Mouse (Mus musculus) bone marrow macrophage, adult 2 months (primary cell): ENCODE data around the gene Ahcy. TPM values are rescaled to one million over a fixed set of nuclear protein-coding genes. Genes with fewer than 3 reads are reported as not detected.
"Not testable (repeated sequence)": the region's sequence is repeated elsewhere in the genome, so short reads cannot be mapped to it uniquely, and the experiment has no call there.

Experiments used
- H3K27ac ChIP-seq: 2 replicates; pipeline ENCODE4 v1.5.1; 2012; ENCODE audit warnings: low read depth, low read length; ENCODE audit not compliant: insufficient read depth
- H3K4me1 ChIP-seq: 2 replicates; pipeline ENCODE4 v1.6.1; 2012; ENCODE audit warnings: low read length; ENCODE audit not compliant: control insufficient read depth, insufficient read depth
- H3K4me3 ChIP-seq: 2 replicates; pipeline ENCODE4 v1.5.1; 2012; ENCODE audit warnings: mild to moderate bottlenecking, low read length, moderate library complexity; ENCODE audit not compliant: insufficient read depth
- CTCF ChIP-seq: IDR thresholded peaks from 2 replicates; pipeline ENCODE4 v1.5.1; 2012; ENCODE audit warnings: low read depth, mild to moderate bottlenecking, low read length, moderate library complexity
- POLR2A ChIP-seq: IDR thresholded peaks from 2 replicates; pipeline ENCODE4 v1.6.1; 2012; ENCODE audit warnings: mild to moderate bottlenecking, low read depth, low read length, borderline replicate concordance
- polyA plus RNA-seq: library from polyadenylated mRNA; stranded (reverse); fragments of >200 nt; gene quantifications from 2 replicates; pipeline ENCODE4 v1.2.4, GENCODE M21; 2012; ENCODE audit not compliant: missing spikeins, insufficient read depth, insufficient read length

Gene Ahcy
- polyA plus RNA-seq = 3.6 and 7.8 TPM in 2 replicates

GRCm38 (mm10) chr2:155073978-155074765 lies at the start of gene Ahcy:
TSS of gene Ahcy (minus strand) at chr2:155074497.
- Histone ChIP-seq H3K4me3 (peak within 1 kb of the TSS; percentile 94), H3K27ac (peak within 1 kb of the TSS; percentile 37; the same call in 1 of the 2 replicates), H3K4me1 (peaks cover 35% of the 10 kb centered on the region)
- 0 out of 2 replicates have a peak, but pooled peaks have one; percentile 57 for TF ChIP-seq POLR2A
- TF ChIP-seq CTCF = no peak

- H3K4me3 ChIP-seq = no peak overlapping the region
These were observed 41.0 kb upstream of the Ahcy start for GRCm38 (mm10) chr2:155115216-155115830.

GRCm38 (mm10) chr2:155107276-155107675 lies 33.0 kb upstream of the Ahcy start:
- H3K4me3 ChIP-seq, H3K4me1 ChIP-seq, H3K27ac ChIP-seq: not testable (repeated sequence)

More at GRCm38 (mm10) chr2:155115216-155115830, 41.0 kb upstream of the Ahcy start:
- Histone ChIP-seq H3K4me1 (no peaks in the 10 kb centered on the region), H3K27ac (no peak overlapping the region)
- TF ChIP-seq POLR2A = no peak

- TF ChIP-seq POLR2A (no peak), CTCF (no peak)
- H3K4me1 ChIP-seq = peaks cover 18% of the 10 kb centered on the region
These were observed 29.3 kb upstream of the Ahcy start for GRCm38 (mm10) chr2:155103607-155104006.

GRCm38 (mm10) chr2:155101761-155102181 lies 27.5 kb upstream of the Ahcy start:
- H3K27ac ChIP-seq = no peak overlapping the region
- TF ChIP-seq CTCF = no peak
- TF ChIP-seq POLR2A = no peak

More at GRCm38 (mm10) chr2:155103607-155104006, 29.3 kb upstream of the Ahcy start:
- H3K4me3 ChIP-seq = no peak overlapping the region
- H3K27ac ChIP-seq = no peak overlapping the region

GRCm38 (mm10) chr2:155100796-155101259 lies 26.5 kb upstream of the Ahcy start:
- peaks cover 18% of the 10 kb centered on the region for H3K4me1 ChIP-seq
- H3K4me3 ChIP-seq = no peak overlapping the region
- no peak for TF ChIP-seq CTCF
- TF ChIP-seq POLR2A = no peak
- H3K27ac ChIP-seq = peak overlapping the region; percentile 73

More at GRCm38 (mm10) chr2:155101761-155102181, 27.5 kb upstream of the Ahcy start:
- Histone ChIP-seq H3K4me3 (no peak overlapping the region), H3K4me1 (peaks cover 18% of the 10 kb centered on the region)

GRCm38 (mm10) chr2:155099994-155100795 lies 25.9 kb upstream of the Ahcy start:
- no peak overlapping the region for H3K4me3 ChIP-seq
- peaks cover 18% of the 10 kb centered on the region for H3K4me1 ChIP-seq
- 0 out of 2 replicates have a peak overlapping the region, but pooled peaks have one; percentile 6 for H3K27ac ChIP-seq
- no peak for TF ChIP-seq CTCF
- TF ChIP-seq POLR2A = no peak

GRCm38 (mm10) chr2:155099421-155099820 lies 25.1 kb upstream of the Ahcy start:
- Histone ChIP-seq H3K4me1 (peaks cover 18% of the 10 kb centered on the region), H3K27ac (no peak overlapping the region), H3K4me3 (no peak overlapping the region)
- TF ChIP-seq POLR2A = no peak

- TF ChIP-seq CTCF = no peak
- no peak overlapping the region for H3K4me3 ChIP-seq
- H3K27ac ChIP-seq = no peak overlapping the region
- peaks cover 18% of the 10 kb centered on the region for H3K4me1 ChIP-seq
These were observed 24.6 kb upstream of the Ahcy start for GRCm38 (mm10) chr2:155098720-155099380.
